Mouse (Mus musculus) embryonic facial prominence, embryonic 11.5 days (tissue): ENCODE data around the gene Cacng4. TPM values are rescaled to one million over a fixed set of nuclear protein-coding genes. Genes with fewer than 3 reads are reported as not detected.

Experiments used
- ATAC-seq: fragments of 200-750 bp; cut with Nextera tagmentation; replicated peaks from 2 replicates; pipeline ENCODE4 v1.8.0; 2017; ENCODE audit warnings: low read depth; ENCODE audit not compliant: insufficient number of reproducible peaks, low FRiP score, low TSS enrichment
- DNase-seq: peaks from one replicate; pipeline ENCODE4 v3.0.0-alpha.2; 2015; ENCODE audit warnings: low spot score
- H3K27ac ChIP-seq: fragments of 300-500 bp; sonication (generic); replicated peaks from 2 replicates; pipeline ENCODE4 v1.5.1; 2014; ENCODE audit warnings: mild to moderate bottlenecking, low read depth, low read length, control low read depth
- H3K27me3 ChIP-seq: fragments of 300-500 bp; sonication (generic); 2 replicates; pipeline ENCODE4 v1.6.1; 2014; ENCODE audit warnings: mild to moderate bottlenecking, low read length, moderate library complexity, mixed read lengths; ENCODE audit not compliant: control insufficient read depth, insufficient read depth
- H3K36me3 ChIP-seq: fragments of 300-500 bp; sonication (generic); replicated peaks from 2 replicates; pipeline ENCODE4 v1.6.1; 2014; ENCODE audit warnings: low read depth, mild to moderate bottlenecking, low read length, moderate library complexity, mixed read lengths; ENCODE audit not compliant: control insufficient read depth, insufficient read depth
- H3K4me1 ChIP-seq: fragments of 300-500 bp; sonication (generic); 2 replicates; pipeline ENCODE4 v1.6.1; 2014; ENCODE audit warnings: low read length, mixed read lengths; ENCODE audit not compliant: control insufficient read depth, insufficient read depth
- H3K4me2 ChIP-seq: fragments of 300-500 bp; sonication (generic); 2 replicates; pipeline ENCODE4 v1.6.1; 2014; ENCODE audit warnings: low read depth, mild to moderate bottlenecking, control low read depth, low read length, moderate library complexity
- H3K4me3 ChIP-seq: fragments of 300-500 bp; sonication (generic); 2 replicates; pipeline ENCODE4 v1.5.1; 2014; ENCODE audit warnings: low read depth, low read length, control low read depth
- H3K9ac ChIP-seq: fragments of 300-500 bp; sonication (generic); replicated peaks from 2 replicates; pipeline ENCODE4 v1.6.1; 2014; ENCODE audit warnings: mild to moderate bottlenecking, control low read depth, low read length
- H3K9me3 ChIP-seq: fragments of 300-500 bp; sonication (generic); replicated peaks from 2 replicates; pipeline ENCODE4 v1.6.1; 2016; ENCODE audit warnings: mild to moderate bottlenecking, low read length, inconsistent platforms, mixed read lengths; ENCODE audit not compliant: control insufficient read depth
- WGBS: fragments of 180-500 bp; shearing (Covaris S2); extraction: QIAGEN DNeasy Blood & Tissue Kit; methylation state at CpG from one replicate; pipeline ENCODE4 v1.1.7; 2014; 5-methylcytosine and 5-hydroxymethylcytosine counted together
- polyA plus RNA-seq: library from polyadenylated mRNA; unstranded; fragments of >200 nt; fragmentation: Nextera tagmentation; extraction: Ambion mirVana; gene quantifications from 2 replicates; pipeline ENCODE4 v1.2.1, GENCODE M21; 2014

The Cacng4 gene
- polyA plus RNA-seq, 1 experiment from 2014 or later: 8.3 TPM

GRCm38 (mm10) chr11:107748243-107749035, 45.9 kb downstream of the Cacng4 start:
- DNase-seq (no peak), ATAC-seq (no peak)
- no peak overlapping the region for H3K4me3 ChIP-seq
- H3K4me2 ChIP-seq: no peak overlapping the region
- H3K36me3 ChIP-seq: no peaks in the 10 kb centered on the region
- H3K9ac ChIP-seq: no peak overlapping the region
- H3K27ac ChIP-seq: no peak overlapping the region
- H3K27me3 ChIP-seq: no peaks in the 10 kb centered on the region
- H3K4me1 ChIP-seq: no peaks in the 10 kb centered on the region
- no peaks in the 10 kb centered on the region for H3K9me3 ChIP-seq
- 83% methylated on average over 5 of the region's 5 CpGs for WGBS

GRCm38 (mm10) chr11:107743100-107743499, 51.3 kb downstream of the Cacng4 start:
- H3K36me3 ChIP-seq: no peaks in the 10 kb centered on the region
- ATAC-seq: no peak
- 73% methylated on average over 3 of the region's 3 CpGs for WGBS

GRCm38 (mm10) chr11:107738418-107739099, 55.8 kb downstream of the Cacng4 start:
- Histone ChIP-seq H3K36me3 (no peaks in the 10 kb centered on the region), H3K27me3 (no peaks in the 10 kb centered on the region), H3K27ac (no peak overlapping the region), H3K4me3 (no peak overlapping the region), H3K4me2 (no peak overlapping the region), H3K9me3 (no peaks in the 10 kb centered on the region), H3K9ac (no peak overlapping the region), H3K4me1 (no peaks in the 10 kb centered on the region)
- ATAC-seq (no peak), DNase-seq (no peak)
- 74% methylated on average over 20 of the region's 20 CpGs for WGBS

More at GRCm38 (mm10) chr11:107743100-107743499, 51.3 kb downstream of the Cacng4 start:
- H3K9ac ChIP-seq: no peak overlapping the region
- no peak for DNase-seq
- H3K27me3 ChIP-seq: no peaks in the 10 kb centered on the region
- no peak overlapping the region for H3K4me2 ChIP-seq
- no peak overlapping the region for H3K4me3 ChIP-seq
- no peak overlapping the region for H3K27ac ChIP-seq
- no peaks in the 10 kb centered on the region for H3K4me1 ChIP-seq
- H3K9me3 ChIP-seq: no peaks in the 10 kb centered on the region

GRCm38 (mm10) chr11:107737886-107738285, 56.5 kb downstream of the Cacng4 start:
- Histone ChIP-seq H3K4me1 (no peaks in the 10 kb centered on the region), H3K9ac (no peak overlapping the region), H3K4me2 (no peak overlapping the region), H3K4me3 (no peak overlapping the region), H3K36me3 (no peaks in the 10 kb centered on the region), H3K9me3 (no peaks in the 10 kb centered on the region), H3K27ac (no peak overlapping the region), H3K27me3 (no peaks in the 10 kb centered on the region)
- 65% methylated on average over 6 of the region's 6 CpGs for WGBS
- ATAC-seq (no peak), DNase-seq (no peak)

- H3K4me2 ChIP-seq: no peak overlapping the region
- DNase-seq (no peak), ATAC-seq (no peak)
- no peak overlapping the region for H3K27ac ChIP-seq
- WGBS: 71% methylated on average over 7 of the region's 7 CpGs
- no peaks in the 10 kb centered on the region for H3K4me1 ChIP-seq
- H3K27me3 ChIP-seq: no peaks in the 10 kb centered on the region
- H3K9ac ChIP-seq: no peak overlapping the region
- no peak overlapping the region for H3K4me3 ChIP-seq
- no peaks in the 10 kb centered on the region for H3K9me3 ChIP-seq
- H3K36me3 ChIP-seq: no peaks in the 10 kb centered on the region
Observed at GRCm38 (mm10) chr11:107734133-107734532, 60.2 kb downstream of the Cacng4 start.

GRCm38 (mm10) chr11:107731498-107731897, 62.9 kb downstream of the Cacng4 start:
- Histone ChIP-seq H3K27ac (no peak overlapping the region), H3K4me1 (no peaks in the 10 kb centered on the region), H3K4me3 (no peak overlapping the region), H3K9me3 (no peaks in the 10 kb centered on the region), H3K27me3 (no peaks in the 10 kb centered on the region), H3K4me2 (no peak overlapping the region), H3K9ac (no peak overlapping the region), H3K36me3 (no peaks in the 10 kb centered on the region)
- WGBS: 71% methylated on average over 5 of the region's 5 CpGs
- DNase-seq (no peak), ATAC-seq (no peak)

- H3K4me3 ChIP-seq: no peak overlapping the region
- no peaks in the 10 kb centered on the region for H3K4me1 ChIP-seq
- H3K27ac ChIP-seq: no peak overlapping the region
- no peaks in the 10 kb centered on the region for H3K36me3 ChIP-seq
- no peak overlapping the region for H3K9ac ChIP-seq
- ATAC-seq (no peak), DNase-seq (no peak)
- no peaks in the 10 kb centered on the region for H3K27me3 ChIP-seq
- WGBS: 86% methylated on average over 4 of the region's 4 CpGs
- no peak overlapping the region for H3K4me2 ChIP-seq
- H3K9me3 ChIP-seq: no peaks in the 10 kb centered on the region
Observed at GRCm38 (mm10) chr11:107730940-107731339, 63.4 kb downstream of the Cacng4 start.

- no peak for DNase-seq
- 84% methylated on average over 7 of the region's 7 CpGs for WGBS
Observed at GRCm38 (mm10) chr11:107729141-107729540, 65.2 kb downstream of the Cacng4 start.

More at GRCm38 (mm10) chr11:107729141-107729540, 65.2 kb downstream of the Cacng4 start:
- H3K4me1 ChIP-seq: no peaks in the 10 kb centered on the region
- H3K27me3 ChIP-seq: no peaks in the 10 kb centered on the region
- H3K4me3 ChIP-seq: no peak overlapping the region
- H3K9ac ChIP-seq: no peak overlapping the region
- no peak overlapping the region for H3K4me2 ChIP-seq
- no peak for ATAC-seq
- no peaks in the 10 kb centered on the region for H3K36me3 ChIP-seq
- H3K9me3 ChIP-seq: no peaks in the 10 kb centered on the region
- no peak overlapping the region for H3K27ac ChIP-seq
